Mouse (Mus musculus): ENCODE measurements around the gene Kif26b. TPM values are rescaled to one million over a fixed set of nuclear protein-coding genes. Genes with fewer than 3 reads are reported as not detected.

The Kif26b gene
- polyA plus RNA-seq, 1 experiment from 2014 or later, result 1.8 TPM

GRCm38 (mm10) chr1:178496841-178497240 is 32.1 kb upstream of the Kif26b start:
- WGBS, result 38% methylated on average over 1 of the region's 1 CpGs
- H3K27me3 ChIP-seq (ENCODE audit: control insufficient read depth, insufficient read depth, low read length), result no peaks in the 10 kb centered on the region
- no peak overlapping the region for H3K27ac ChIP-seq (ENCODE audit: low read length)
- H3K9me3 ChIP-seq (replicated peaks; ENCODE audit: control insufficient read depth, low read length), result no peaks in the 10 kb centered on the region
- H3K4me1 ChIP-seq (ENCODE audit: control insufficient read depth, insufficient read depth, low read length), result no peaks in the 10 kb centered on the region
- H3K4me3 ChIP-seq (replicated peaks; ENCODE audit: low read length), result no peak overlapping the region
- H3K9ac ChIP-seq (ENCODE audit: low read length), result no peak overlapping the region
- no peak overlapping the region for H3K4me2 ChIP-seq (ENCODE audit: low read depth, low read length)
- no peak for ATAC-seq (ENCODE audit: insufficient read depth, low FRiP score)
- no peaks in the 10 kb centered on the region for H3K36me3 ChIP-seq (ENCODE audit: control insufficient read depth, insufficient read depth, low read length)

GRCm38 (mm10) chr1:178506938-178507337 is 22.0 kb upstream of the Kif26b start:
- no peak overlapping the region for H3K4me2 ChIP-seq (ENCODE audit: low read depth, low read length)
- no peaks in the 10 kb centered on the region for H3K36me3 ChIP-seq (ENCODE audit: control insufficient read depth, insufficient read depth, low read length)
- no peaks in the 10 kb centered on the region for H3K4me1 ChIP-seq (ENCODE audit: control insufficient read depth, insufficient read depth, low read length)
- no peaks in the 10 kb centered on the region for H3K27me3 ChIP-seq (ENCODE audit: control insufficient read depth, insufficient read depth, low read length)
- no peaks in the 10 kb centered on the region for H3K9me3 ChIP-seq (replicated peaks; ENCODE audit: control insufficient read depth, low read length)
- 78% methylated on average over 8 of the region's 8 CpGs for WGBS
- no peak for ATAC-seq (ENCODE audit: insufficient read depth, low FRiP score)
- no peak overlapping the region for H3K4me3 ChIP-seq (replicated peaks; ENCODE audit: low read length)
- H3K9ac ChIP-seq (ENCODE audit: low read length), result no peak overlapping the region
- no peak overlapping the region for H3K27ac ChIP-seq (ENCODE audit: low read length)

- Histone ChIP-seq H3K9me3 (replicated peaks; ENCODE audit: control insufficient read depth, low read length) (no peaks in the 10 kb centered on the region), H3K4me2 (ENCODE audit: low read depth, low read length) (no peak overlapping the region), H3K4me3 (replicated peaks; ENCODE audit: low read length) (no peak overlapping the region), H3K9ac (ENCODE audit: low read length) (no peak overlapping the region), H3K4me1 (ENCODE audit: control insufficient read depth, insufficient read depth, low read length) (no peaks in the 10 kb centered on the region), H3K27me3 (ENCODE audit: control insufficient read depth, insufficient read depth, low read length) (no peaks in the 10 kb centered on the region), H3K36me3 (ENCODE audit: control insufficient read depth, insufficient read depth, low read length) (no peaks in the 10 kb centered on the region), H3K27ac (ENCODE audit: low read length) (no peak overlapping the region)
- ATAC-seq (ENCODE audit: insufficient read depth, low FRiP score), result no peak
- WGBS, result 53% methylated on average over 7 of the region's 7 CpGs
Observed at GRCm38 (mm10) chr1:178512323-178513031, 16.4 kb upstream of the Kif26b start.

- 34% methylated on average over 5 of the region's 8 CpGs for WGBS
- no peak overlapping the region for H3K4me2 ChIP-seq (ENCODE audit: low read depth, low read length)
- no peaks in the 10 kb centered on the region for H3K27me3 ChIP-seq (ENCODE audit: control insufficient read depth, insufficient read depth, low read length)
- H3K27ac ChIP-seq (ENCODE audit: low read length), result no peak overlapping the region
- no peak overlapping the region for H3K9ac ChIP-seq (ENCODE audit: low read length)
- H3K36me3 ChIP-seq (ENCODE audit: control insufficient read depth, insufficient read depth, low read length), result no peaks in the 10 kb centered on the region
- no peaks in the 10 kb centered on the region for H3K4me1 ChIP-seq (ENCODE audit: control insufficient read depth, insufficient read depth, low read length)
- H3K9me3 ChIP-seq (replicated peaks; ENCODE audit: control insufficient read depth, low read length), result no peaks in the 10 kb centered on the region
- ATAC-seq (ENCODE audit: insufficient read depth, low FRiP score), result no peak
- no peak overlapping the region for H3K4me3 ChIP-seq (replicated peaks; ENCODE audit: low read length)
Observed at GRCm38 (mm10) chr1:178513954-178514353, 15.0 kb upstream of the Kif26b start.

- Histone ChIP-seq H3K9me3 (replicated peaks; ENCODE audit: control insufficient read depth, low read length) (no peaks in the 10 kb centered on the region), H3K4me1 (ENCODE audit: control insufficient read depth, insufficient read depth, low read length) (no peaks in the 10 kb centered on the region), H3K27me3 (ENCODE audit: control insufficient read depth, insufficient read depth, low read length) (no peaks in the 10 kb centered on the region), H3K4me2 (ENCODE audit: low read depth, low read length) (no peak overlapping the region), H3K4me3 (replicated peaks; ENCODE audit: low read length) (no peak overlapping the region), H3K27ac (ENCODE audit: low read length) (no peak overlapping the region), H3K36me3 (ENCODE audit: control insufficient read depth, insufficient read depth, low read length) (no peaks in the 10 kb centered on the region), H3K9ac (ENCODE audit: low read length) (no peak overlapping the region)
- 88% methylated on average over 2 of the region's 2 CpGs for WGBS
- no peak for ATAC-seq (ENCODE audit: insufficient read depth, low FRiP score)
Observed at GRCm38 (mm10) chr1:178515839-178516238, 13.1 kb upstream of the Kif26b start.

GRCm38 (mm10) chr1:178522389-178522788 is 6.5 kb upstream of the Kif26b start:
- H3K27me3 ChIP-seq (ENCODE audit: control insufficient read depth, insufficient read depth, low read length), result no peaks in the 10 kb centered on the region; the same call in 1 of the 2 replicates
- no peak for ATAC-seq (ENCODE audit: insufficient read depth, low FRiP score)
- 80% methylated on average over 5 of the region's 5 CpGs for WGBS
- no peak overlapping the region for H3K4me2 ChIP-seq (ENCODE audit: low read depth, low read length)
- H3K9me3 ChIP-seq (replicated peaks; ENCODE audit: control insufficient read depth, low read length), result no peaks in the 10 kb centered on the region
- H3K4me1 ChIP-seq (ENCODE audit: control insufficient read depth, insufficient read depth, low read length), result 0 out of 2 replicates have a peak, but pooled peaks cover 2% of the 10 kb centered on the region
- no peak overlapping the region for H3K9ac ChIP-seq (ENCODE audit: low read length)
- H3K4me3 ChIP-seq (replicated peaks; ENCODE audit: low read length), result no peak overlapping the region
- H3K36me3 ChIP-seq (ENCODE audit: control insufficient read depth, insufficient read depth, low read length), result no peaks in the 10 kb centered on the region
- H3K27ac ChIP-seq (ENCODE audit: low read length), result no peak overlapping the region

GRCm38 (mm10) chr1:178523152-178523551 is 5.8 kb upstream of the Kif26b start:
- no peaks in the 10 kb centered on the region for H3K36me3 ChIP-seq (ENCODE audit: control insufficient read depth, insufficient read depth, low read length)
- no peak overlapping the region for H3K27ac ChIP-seq (ENCODE audit: low read length)
- 0 out of 2 replicates have a peak, but pooled peaks cover 4% of the 10 kb centered on the region for H3K4me1 ChIP-seq (ENCODE audit: control insufficient read depth, insufficient read depth, low read length)
- no peak overlapping the region for H3K4me3 ChIP-seq (replicated peaks; ENCODE audit: low read length)
- H3K9me3 ChIP-seq (replicated peaks; ENCODE audit: control insufficient read depth, low read length), result no peaks in the 10 kb centered on the region
- WGBS, result 46% methylated on average over 5 of the region's 5 CpGs
- H3K9ac ChIP-seq (ENCODE audit: low read length), result no peak overlapping the region
- no peak overlapping the region for H3K4me2 ChIP-seq (ENCODE audit: low read depth, low read length)
- ATAC-seq (ENCODE audit: insufficient read depth, low FRiP score), result no peak
- H3K27me3 ChIP-seq (ENCODE audit: control insufficient read depth, insufficient read depth, low read length), result no peaks in the 10 kb centered on the region; the same call in 1 of the 2 replicates

GRCm38 (mm10) chr1:178527185-178527546 is 1.8 kb upstream of the Kif26b start:
- no peak overlapping the region; the same call in 1 of the 2 replicates for H3K9ac ChIP-seq (ENCODE audit: low read length)
- H3K9me3 ChIP-seq (replicated peaks; ENCODE audit: control insufficient read depth, low read length), result no peaks in the 10 kb centered on the region
- H3K4me3 ChIP-seq (replicated peaks; ENCODE audit: low read length), result peak overlapping the region; percentile 58
- H3K27ac ChIP-seq (ENCODE audit: low read length), result no peak overlapping the region
- peaks cover 20% of the 10 kb centered on the region; the same call in 1 of the 2 replicates for H3K4me1 ChIP-seq (ENCODE audit: control insufficient read depth, insufficient read depth, low read length)
- H3K36me3 ChIP-seq (ENCODE audit: control insufficient read depth, insufficient read depth, low read length), result no peaks in the 10 kb centered on the region
- ATAC-seq (ENCODE audit: insufficient read depth, low FRiP score), result peak; percentile 2; the same call in 1 of the 2 replicates
- peak overlapping the region; percentile 99 for H3K4me2 ChIP-seq (ENCODE audit: low read depth, low read length)
- H3K27me3 ChIP-seq (ENCODE audit: control insufficient read depth, insufficient read depth, low read length), result peaks cover 8% of the 10 kb centered on the region; the same call in 1 of the 2 replicates
- WGBS, result under 1% methylated on average over 21 of the region's 21 CpGs

- Histone ChIP-seq H3K27me3 (ENCODE audit: control insufficient read depth, insufficient read depth, low read length) (peaks cover 8% of the 10 kb centered on the region; the same call in 1 of the 2 replicates), H3K4me1 (ENCODE audit: control insufficient read depth, insufficient read depth, low read length) (peaks cover 20% of the 10 kb centered on the region; the same call in 1 of the 2 replicates), H3K36me3 (ENCODE audit: control insufficient read depth, insufficient read depth, low read length) (no peaks in the 10 kb centered on the region), H3K4me2 (ENCODE audit: low read depth, low read length) (peak overlapping the region; percentile 99), H3K9me3 (replicated peaks; ENCODE audit: control insufficient read depth, low read length) (no peaks in the 10 kb centered on the region), H3K27ac (ENCODE audit: low read length) (no peak overlapping the region), H3K9ac (ENCODE audit: low read length) (peak overlapping the region; percentile 70), H3K4me3 (replicated peaks; ENCODE audit: low read length) (peak overlapping the region; percentile 58)
- WGBS, result under 1% methylated on average over 59 of the region's 59 CpGs
- ATAC-seq (ENCODE audit: insufficient read depth, low FRiP score), result peak; percentile 22; the same call in 1 of the 2 replicates
Observed at GRCm38 (mm10) chr1:178527547-178528361, 1.2 kb upstream of the Kif26b start.

Measured in stomach, embryonic 16.5 days (tissue).